Mouse (Mus musculus) bone marrow, adult 2 months (tissue): Measurements from ENCODE around the gene Klf3. TPM values are rescaled to one million over a fixed set of nuclear protein-coding genes. Genes with fewer than 3 reads are reported as not detected.

Experiments
- H3K27ac ChIP-seq: fragments of 200-500 bp; 2 replicates; pipeline ENCODE4 v1.5.1; 2012; ENCODE audit warnings: low read depth, mild to moderate bottlenecking, control low read depth, inconsistent platforms, low read length; ENCODE audit not compliant: control insufficient read depth, poor library complexity, insufficient read depth
- H3K4me1 ChIP-seq: fragments of 200-500 bp; 2 replicates; pipeline ENCODE4 v1.6.1; 2011; ENCODE audit warnings: low read length; ENCODE audit not compliant: control insufficient read depth, insufficient read depth
- H3K4me3 ChIP-seq: fragments of 200-500 bp; replicated peaks from 2 replicates; pipeline ENCODE3; 2011; ENCODE audit warnings: mild to moderate bottlenecking, low read depth, low read length, control low read depth; ENCODE audit not compliant: control insufficient read depth
- CTCF ChIP-seq: fragments of 200-500 bp; IDR thresholded peaks from 2 replicates; pipeline ENCODE4 v1.5.1; 2011; ENCODE audit warnings: low read length, control low read depth; ENCODE audit not compliant: control insufficient read depth, insufficient read depth
- POLR2A ChIP-seq: fragments of 200-500 bp; IDR thresholded peaks from 2 replicates; pipeline ENCODE4 v1.6.1; 2011; ENCODE audit warnings: low read depth, mild to moderate bottlenecking, control low read depth, low read length, borderline replicate concordance; ENCODE audit not compliant: control insufficient read depth
- WGBS: fragments of 180-500 bp; shearing (Covaris S2); methylation state at CpG from one replicate; pipeline ENCODE4 v1.1.7; 2018; 5-methylcytosine and 5-hydroxymethylcytosine counted together
- polyA plus RNA-seq: library from polyadenylated mRNA; stranded (reverse); fragments of >200 nt; gene quantifications from 2 replicates; pipeline ENCODE4 v1.2.4, GENCODE M21; 2011; ENCODE audit warnings: low replicate concordance; ENCODE audit not compliant: missing spikeins, insufficient read depth, insufficient read length

Klf3 gene
- polyA plus RNA-seq: 60.7 and 72.8 TPM in 2 replicates

GRCm38 (mm10) chr5:64802795-64803719 is at the start of gene Klf3:
Klf3 (plus strand) TSS chr5:64803388.
- TF ChIP-seq POLR2A: peak; percentile 88; the same call in 1 of the 2 replicates
- no peak for TF ChIP-seq CTCF
- under 1% methylated on average over 107 of the region's 116 CpGs for WGBS
- Histone ChIP-seq H3K4me1 (peaks cover 3% of the 10 kb centered on the region; the same call in 1 of the 2 replicates), H3K4me3 (peak within 1 kb of the TSS; percentile 76), H3K27ac (peak within 1 kb of the TSS; percentile 99)

GRCm38 (mm10) chr5:64762295-64762694 is 40.9 kb upstream of the Klf3 start:
- 88% methylated on average over 4 of the region's 4 CpGs for WGBS
- TF ChIP-seq POLR2A (no peak), CTCF (no peak)
- Histone ChIP-seq H3K4me3 (no peak overlapping the region), H3K4me1 (no peaks in the 10 kb centered on the region; the same call in 1 of the 2 replicates), H3K27ac (no peak overlapping the region)

- no peak for TF ChIP-seq POLR2A
- TF ChIP-seq CTCF: no peak
- no peak overlapping the region for H3K27ac ChIP-seq
Observed at GRCm38 (mm10) chr5:64764452-64764851, 38.7 kb upstream of the Klf3 start.

GRCm38 (mm10) chr5:64765765-64766164 is 37.4 kb upstream of the Klf3 start:
- Histone ChIP-seq H3K27ac (no peak overlapping the region), H3K4me3 (no peak overlapping the region), H3K4me1 (no peaks in the 10 kb centered on the region; the same call in 1 of the 2 replicates)
- TF ChIP-seq POLR2A (no peak), CTCF (no peak)
- WGBS: 97% methylated on average over 1 of the region's 1 CpGs

More at GRCm38 (mm10) chr5:64764452-64764851, 38.7 kb upstream of the Klf3 start:
- Histone ChIP-seq H3K4me3 (no peak overlapping the region), H3K4me1 (no peaks in the 10 kb centered on the region; the same call in 1 of the 2 replicates)

GRCm38 (mm10) chr5:64766626-64767025 is 36.6 kb upstream of the Klf3 start:
- 90% methylated on average over 2 of the region's 2 CpGs for WGBS
- no peak for TF ChIP-seq POLR2A
- TF ChIP-seq CTCF: no peak
- H3K27ac ChIP-seq: no peak overlapping the region
- no peaks in the 10 kb centered on the region; the same call in 1 of the 2 replicates for H3K4me1 ChIP-seq
- H3K4me3 ChIP-seq: no peak overlapping the region

- TF ChIP-seq POLR2A: no peak
- no peak for TF ChIP-seq CTCF
- WGBS: 87% methylated on average over 2 of the region's 2 CpGs
- H3K4me3 ChIP-seq: no peak overlapping the region
- H3K27ac ChIP-seq: no peak overlapping the region
- no peaks in the 10 kb centered on the region for H3K4me1 ChIP-seq
Observed at GRCm38 (mm10) chr5:64771619-64772018, 31.6 kb upstream of the Klf3 start.

- Histone ChIP-seq H3K27ac (no peak overlapping the region), H3K4me3 (no peak overlapping the region), H3K4me1 (no peaks in the 10 kb centered on the region)
- TF ChIP-seq CTCF: no peak
- TF ChIP-seq POLR2A: no peak
- WGBS: 84% methylated on average over 5 of the region's 5 CpGs
Observed at GRCm38 (mm10) chr5:64778211-64778610, 25.0 kb upstream of the Klf3 start.

GRCm38 (mm10) chr5:64779285-64779684 is 23.9 kb upstream of the Klf3 start:
- TF ChIP-seq POLR2A: no peak
- TF ChIP-seq CTCF: no peak
- WGBS: 56% methylated on average over 2 of the region's 2 CpGs
- H3K27ac ChIP-seq: no peak overlapping the region
- H3K4me3 ChIP-seq: no peak overlapping the region
- no peaks in the 10 kb centered on the region for H3K4me1 ChIP-seq

- 4% methylated on average over 7 of the region's 7 CpGs for WGBS
- H3K4me3 ChIP-seq: peak overlapping the region; percentile 38
- TF ChIP-seq CTCF (no peak), POLR2A (no peak)
- no peaks in the 10 kb centered on the region for H3K4me1 ChIP-seq
- peak overlapping the region; percentile 91 for H3K27ac ChIP-seq
Observed at GRCm38 (mm10) chr5:64780778-64781177, 22.4 kb upstream of the Klf3 start.
